Mouse (Mus musculus): ENCODE results near the gene Espl1. TPM values are rescaled to one million over a fixed set of nuclear protein-coding genes. Genes with fewer than 3 reads are reported as not detected.
A peak's percentile ranks its signal among the peaks of the same experiment; 100 is the strongest.

Espl1 gene
- polyA plus RNA-seq, 1 experiment from 2014 or later: 13.5 TPM

- 51% methylated on average over 7 of the region's 7 CpGs for WGBS
- Histone ChIP-seq H3K4me2 (ENCODE audit: low read length) (no peak overlapping the region), H3K27ac (replicated peaks in 1 of 2; ENCODE audit: control insufficient read depth in 1 of 2, insufficient read depth in 1 of 2, low read depth in 2 of 2, low read length in 2 of 2) (no peak overlapping the region), H3K4me3 (ENCODE audit: control insufficient read depth in 1 of 2, insufficient read depth in 1 of 2, low read depth in 1 of 2, low read length in 2 of 2) (no peak overlapping the region), H3K9me3 (ENCODE audit: control insufficient read depth, low read length) (no peaks in the 10 kb centered on the region), H3K36me3 (ENCODE audit: control insufficient read depth, insufficient read depth, low read length) (no peaks in the 10 kb centered on the region), H3K27me3 (ENCODE audit: control insufficient read depth, insufficient read depth, low read length) (peaks cover 38% of the 10 kb centered on the region), H3K4me1 (ENCODE audit: control insufficient read depth in 2 of 2, insufficient read depth in 2 of 2, low read length in 2 of 2) (peaks cover 0 to 12% of the 10 kb centered on the region in 2 experiments; a peak in 2 of 4 replicates), H3K9ac (ENCODE audit: low read length) (no peak overlapping the region)
- ATAC-seq (ENCODE audit: insufficient number of reproducible peaks, insufficient read depth, low FRiP score, low read depth): no peak
These were observed 33.5 kb upstream of the Espl1 start for GRCm38 (mm10) chr15:102262582-102262981.

- Histone ChIP-seq H3K36me3 (ENCODE audit: control insufficient read depth, insufficient read depth, low read length) (no peaks in the 10 kb centered on the region), H3K9ac (ENCODE audit: low read length) (no peak overlapping the region), H3K4me2 (ENCODE audit: low read length) (no peak overlapping the region), H3K4me3 (ENCODE audit: control insufficient read depth in 1 of 2, insufficient read depth in 1 of 2, low read depth in 1 of 2, low read length in 2 of 2) (no peak overlapping the region), H3K4me1 (ENCODE audit: control insufficient read depth in 2 of 2, insufficient read depth in 2 of 2, low read length in 2 of 2) (peaks cover 0 to 7% of the 10 kb centered on the region in 2 experiments; a peak in 2 of 4 replicates), H3K27ac (replicated peaks in 1 of 2; ENCODE audit: control insufficient read depth in 1 of 2, insufficient read depth in 1 of 2, low read depth in 2 of 2, low read length in 2 of 2) (no peak overlapping the region), H3K27me3 (ENCODE audit: control insufficient read depth, insufficient read depth, low read length) (peaks cover 35% of the 10 kb centered on the region), H3K9me3 (ENCODE audit: control insufficient read depth, low read length) (no peaks in the 10 kb centered on the region)
- no peak for ATAC-seq (ENCODE audit: insufficient number of reproducible peaks, insufficient read depth, low FRiP score, low read depth)
- WGBS: 63% methylated on average over 2 of the region's 2 CpGs
These were observed 33.0 kb upstream of the Espl1 start for GRCm38 (mm10) chr15:102263037-102263436.

- H3K4me1 ChIP-seq (ENCODE audit: control insufficient read depth in 2 of 2, insufficient read depth in 2 of 2, low read length in 2 of 2): peaks cover 0 to 2% of the 10 kb centered on the region in 2 experiments; a peak in 1 of 4 replicates
- 82% methylated on average over 5 of the region's 5 CpGs for WGBS
- H3K27ac ChIP-seq (replicated peaks in 1 of 2; ENCODE audit: control insufficient read depth in 1 of 2, insufficient read depth in 1 of 2, low read depth in 2 of 2, low read length in 2 of 2): no peak overlapping the region
- ATAC-seq (ENCODE audit: insufficient number of reproducible peaks, insufficient read depth, low FRiP score, low read depth): no peak
- no peak overlapping the region for H3K4me2 ChIP-seq (ENCODE audit: low read length)
- no peak overlapping the region for H3K9ac ChIP-seq (ENCODE audit: low read length)
- peaks cover 29% of the 10 kb centered on the region for H3K27me3 ChIP-seq (ENCODE audit: control insufficient read depth, insufficient read depth, low read length)
- H3K36me3 ChIP-seq (ENCODE audit: control insufficient read depth, insufficient read depth, low read length): no peaks in the 10 kb centered on the region
- H3K9me3 ChIP-seq (ENCODE audit: control insufficient read depth, low read length): no peaks in the 10 kb centered on the region
- no peak overlapping the region for H3K4me3 ChIP-seq (ENCODE audit: control insufficient read depth in 1 of 2, insufficient read depth in 1 of 2, low read depth in 1 of 2, low read length in 2 of 2)
These were observed 30.5 kb upstream of the Espl1 start for GRCm38 (mm10) chr15:102265548-102265947.

GRCm38 (mm10) chr15:102270274-102270960 lies 25.6 kb upstream of the Espl1 start, which contains the start of gene Gm9918:
TSS of gene Gm9918 (plus strand) at chr15:102270563.
- H3K27ac ChIP-seq (replicated peaks in 1 of 2; ENCODE audit: control insufficient read depth in 1 of 2, insufficient read depth in 1 of 2, low read depth in 2 of 2, low read length in 2 of 2): no peak within 1 kb of the TSS
- whole genome bisulfite sequencing: 6% methylated on average over 18 of the region's 21 CpGs
- H3K4me3 ChIP-seq (ENCODE audit: control insufficient read depth in 1 of 2, insufficient read depth in 1 of 2, low read depth in 1 of 2, low read length in 2 of 2): peak within 1 kb of the TSS in 1 of 2 experiments; percentile 22; a peak in 1 of 4 replicates

GRCm38 (mm10) chr15:102271441-102271840 lies 24.6 kb upstream of the Espl1 start:
- Histone ChIP-seq H3K9me3 (ENCODE audit: control insufficient read depth, low read length) (no peaks in the 10 kb centered on the region), H3K4me1 (ENCODE audit: control insufficient read depth in 2 of 2, insufficient read depth in 2 of 2, low read length in 2 of 2) (peaks cover 0 to 4% of the 10 kb centered on the region in 2 experiments; a peak in 1 of 4 replicates), H3K27ac (replicated peaks in 1 of 2; ENCODE audit: control insufficient read depth in 1 of 2, insufficient read depth in 1 of 2, low read depth in 2 of 2, low read length in 2 of 2) (no peak overlapping the region), H3K4me3 (ENCODE audit: control insufficient read depth in 1 of 2, insufficient read depth in 1 of 2, low read depth in 1 of 2, low read length in 2 of 2) (no peak overlapping the region), H3K4me2 (ENCODE audit: low read length) (no peak overlapping the region), H3K9ac (ENCODE audit: low read length) (no peak overlapping the region), H3K36me3 (ENCODE audit: control insufficient read depth, insufficient read depth, low read length) (no peaks in the 10 kb centered on the region), H3K27me3 (ENCODE audit: control insufficient read depth, insufficient read depth, low read length) (peaks cover 24% of the 10 kb centered on the region)
- 28% methylated on average over 3 of the region's 3 CpGs for WGBS
- no peak for ATAC-seq (ENCODE audit: insufficient number of reproducible peaks, insufficient read depth, low FRiP score, low read depth)

More at GRCm38 (mm10) chr15:102270274-102270960, 25.6 kb upstream of the Espl1 start, which contains the start of gene Gm9918:
- H3K4me1 ChIP-seq (ENCODE audit: control insufficient read depth in 2 of 2, insufficient read depth in 2 of 2, low read length in 2 of 2): peaks cover 0 to 4% of the 10 kb centered on the region in 2 experiments; a peak in 1 of 4 replicates
- no peaks in the 10 kb centered on the region for H3K36me3 ChIP-seq (ENCODE audit: control insufficient read depth, insufficient read depth, low read length)
- no peaks in the 10 kb centered on the region for H3K9me3 ChIP-seq (ENCODE audit: control insufficient read depth, low read length)
- peak within 1 kb of the TSS; percentile 39 for H3K4me2 ChIP-seq (ENCODE audit: low read length)
- no peak for ATAC-seq (ENCODE audit: insufficient number of reproducible peaks, insufficient read depth, low FRiP score, low read depth)
- peak within 1 kb of the TSS; percentile 8; the same call in 1 of the 2 replicates for H3K9ac ChIP-seq (ENCODE audit: low read length)
- peaks cover 24% of the 10 kb centered on the region for H3K27me3 ChIP-seq (ENCODE audit: control insufficient read depth, insufficient read depth, low read length)

- Histone ChIP-seq H3K4me3 (ENCODE audit: control insufficient read depth in 1 of 2, insufficient read depth in 1 of 2, low read depth in 1 of 2, low read length in 2 of 2) (no peak overlapping the region), H3K9ac (ENCODE audit: low read length) (no peak overlapping the region), H3K9me3 (ENCODE audit: control insufficient read depth, low read length) (no peaks in the 10 kb centered on the region), H3K36me3 (ENCODE audit: control insufficient read depth, insufficient read depth, low read length) (no peaks in the 10 kb centered on the region), H3K4me1 (ENCODE audit: control insufficient read depth in 2 of 2, insufficient read depth in 2 of 2, low read length in 2 of 2) (peaks cover 5 to 8% of the 10 kb centered on the region in 2 experiments; a peak in 3 of 4 replicates), H3K27me3 (ENCODE audit: control insufficient read depth, insufficient read depth, low read length) (peaks cover 24% of the 10 kb centered on the region), H3K4me2 (ENCODE audit: low read length) (no peak overlapping the region), H3K27ac (replicated peaks in 1 of 2; ENCODE audit: control insufficient read depth in 1 of 2, insufficient read depth in 1 of 2, low read depth in 2 of 2, low read length in 2 of 2) (no peak overlapping the region)
- ATAC-seq (ENCODE audit: insufficient number of reproducible peaks, insufficient read depth, low FRiP score, low read depth): no peak
- WGBS: 70% methylated on average over 6 of the region's 6 CpGs
These were observed 21.9 kb upstream of the Espl1 start for GRCm38 (mm10) chr15:102273982-102274716.

- WGBS: 18% methylated on average over 7 of the region's 7 CpGs
- Histone ChIP-seq H3K4me1 (ENCODE audit: control insufficient read depth in 2 of 2, insufficient read depth in 2 of 2, low read length in 2 of 2) (peaks cover 9 to 20% of the 10 kb centered on the region in 2 experiments), H3K36me3 (ENCODE audit: control insufficient read depth, insufficient read depth, low read length) (peaks cover 25% of the 10 kb centered on the region), H3K9me3 (ENCODE audit: control insufficient read depth, low read length) (no peaks in the 10 kb centered on the region), H3K27ac (replicated peaks in 1 of 2; ENCODE audit: control insufficient read depth in 1 of 2, insufficient read depth in 1 of 2, low read depth in 2 of 2, low read length in 2 of 2) (peak overlapping the region; percentile 61 to 86; a peak in 3 of 4 replicates), H3K4me2 (ENCODE audit: low read length) (peak overlapping the region; percentile 83), H3K9ac (ENCODE audit: low read length) (peak overlapping the region; percentile 81), H3K27me3 (ENCODE audit: control insufficient read depth, insufficient read depth, low read length) (no peaks in the 10 kb centered on the region), H3K4me3 (ENCODE audit: control insufficient read depth in 1 of 2, insufficient read depth in 1 of 2, low read depth in 1 of 2, low read length in 2 of 2) (peak overlapping the region; percentile 67 to 86)
- no peak for ATAC-seq (ENCODE audit: insufficient number of reproducible peaks, insufficient read depth, low FRiP score, low read depth)
These were observed 17.4 kb upstream of the Espl1 start for GRCm38 (mm10) chr15:102278726-102279091.
